Mouse (Mus musculus) brown adipose tissue, adult 24 weeks (tissue): Measurements from ENCODE around the gene AL732309.1. TPM values are rescaled to one million over a fixed set of nuclear protein-coding genes. Genes with fewer than 3 reads are reported as not detected.

Source experiments
- H3K27ac ChIP-seq: fragments of 200-500 bp; replicated peaks from 2 replicates; pipeline ENCODE4 v1.5.1; 2012; ENCODE audit warnings: low read depth, mild to moderate bottlenecking, low read length
- H3K4me1 ChIP-seq: fragments of 200-500 bp; 2 replicates; pipeline ENCODE4 v1.6.1; 2012; ENCODE audit warnings: low read length, mixed read lengths; ENCODE audit not compliant: control insufficient read depth, insufficient read depth, insufficient read length
- H3K4me3 ChIP-seq: fragments of 200-500 bp; 2 replicates; pipeline ENCODE4 v1.5.1; 2012; ENCODE audit warnings: low read depth, mild to moderate bottlenecking, low read length, moderate library complexity; ENCODE audit not compliant: insufficient read depth
- polyA plus RNA-seq: library from polyadenylated mRNA; stranded (reverse); fragments of >200 nt; gene quantifications from 2 replicates; pipeline ENCODE4 v1.2.4, GENCODE M21; 2012; ENCODE audit not compliant: missing spikeins, insufficient read depth, insufficient read length

AL732309.1 gene
- polyA plus RNA-seq, 1 experiment: 2.3 TPM

DNA sequence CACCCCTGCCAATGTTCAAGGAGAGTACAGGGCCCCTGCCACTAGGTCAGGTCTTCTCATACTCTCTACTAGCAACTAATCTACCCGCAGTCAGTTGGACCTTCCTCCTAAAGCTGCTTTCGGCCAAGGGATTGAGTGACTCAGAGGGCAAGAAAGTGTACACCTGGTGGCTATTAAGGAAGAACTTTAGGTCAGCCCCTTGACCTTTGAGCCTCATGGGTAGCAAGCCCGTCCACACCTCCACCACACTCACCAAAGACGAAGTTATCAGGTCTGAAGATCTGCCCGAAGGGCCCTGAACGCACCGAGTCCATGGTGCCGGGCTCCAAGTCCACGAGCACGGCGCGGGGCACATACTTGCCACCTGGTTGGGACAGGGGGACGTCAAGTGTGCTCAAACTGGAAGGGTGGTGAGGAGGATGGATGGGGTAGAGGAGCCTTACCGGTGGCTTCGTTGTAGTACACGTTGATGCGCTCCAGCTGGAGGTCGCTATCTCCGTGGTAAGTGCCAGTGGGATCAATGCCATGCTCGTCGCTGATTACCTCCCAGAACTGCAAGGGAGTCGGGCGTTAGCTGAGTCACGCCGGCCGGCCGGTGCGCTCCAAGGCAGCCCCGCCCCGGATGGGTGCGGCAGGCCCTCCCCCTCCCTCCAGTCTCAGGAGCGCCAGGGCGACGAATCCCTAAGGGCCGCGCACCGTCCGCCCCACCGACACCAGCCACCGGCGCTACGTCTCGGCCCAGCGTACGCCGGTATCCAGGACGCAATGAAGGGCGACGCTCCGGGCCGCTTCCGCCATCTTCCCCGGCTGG is 22.8 kb downstream of the AL732309.1 start:
- Histone ChIP-seq H3K4me3 (peak overlapping the region; percentile 78), H3K27ac (peak overlapping the region; percentile 87)

DNA sequence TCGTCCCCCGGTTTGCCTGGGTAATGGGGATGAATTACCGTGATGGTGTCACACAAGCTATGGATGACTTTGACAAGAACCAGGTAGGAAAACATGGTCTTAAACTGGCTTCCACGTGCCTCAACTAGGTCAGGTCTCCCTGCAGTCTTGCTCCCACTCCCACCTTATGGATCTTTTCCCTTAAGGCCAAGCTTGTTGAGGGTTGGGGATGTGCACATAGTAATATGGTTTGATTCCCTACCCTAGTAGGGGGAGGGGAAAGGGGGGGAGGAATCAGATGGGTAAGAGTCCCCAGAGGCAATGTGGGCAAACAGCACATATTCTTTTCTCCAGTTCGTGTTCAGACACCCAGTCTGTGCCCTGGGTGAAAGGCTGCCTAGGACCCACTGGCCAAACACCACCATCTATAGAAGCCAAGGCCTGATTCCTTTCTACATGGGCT is 25.3 kb downstream of the AL732309.1 start:
- Histone ChIP-seq H3K27ac (no peak overlapping the region), H3K4me1 (peaks cover 7% of the 10 kb centered on the region; the same call in 1 of the 2 replicates), H3K4me3 (no peak overlapping the region)

More for the DNA sequence above, 22.8 kb downstream of the AL732309.1 start:
- peaks cover 11% of the 10 kb centered on the region for H3K4me1 ChIP-seq

DNA sequence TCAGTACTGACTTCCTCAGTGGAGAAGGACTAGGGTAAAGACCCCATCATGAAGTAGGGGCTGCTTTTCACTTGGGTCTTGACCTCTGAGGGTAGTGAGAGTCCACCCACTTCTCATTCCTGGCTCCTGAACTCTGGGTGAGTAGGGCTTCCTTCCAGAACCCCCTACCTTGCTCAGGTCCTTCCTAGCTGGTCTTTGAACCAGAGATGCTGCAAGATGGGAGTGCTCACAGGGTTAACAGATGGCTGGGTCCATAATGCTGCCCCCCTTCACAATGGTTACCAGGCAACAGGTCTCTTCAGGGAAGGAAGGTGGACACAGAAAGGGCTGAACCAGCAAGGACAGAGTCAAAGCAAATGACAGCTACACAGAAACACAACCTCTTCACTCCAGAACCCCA is 28.2 kb downstream of the AL732309.1 start, which contains the start of gene Fam166a:
TSS of gene Fam166a (plus strand) at position 301 of the 400 bp plus-strand sequence.
- Histone ChIP-seq H3K4me1 (peaks cover 2% of the 10 kb centered on the region; the same call in 1 of the 2 replicates), H3K4me3 (no peak within 1 kb of the TSS), H3K27ac (no peak within 1 kb of the TSS)

DNA sequence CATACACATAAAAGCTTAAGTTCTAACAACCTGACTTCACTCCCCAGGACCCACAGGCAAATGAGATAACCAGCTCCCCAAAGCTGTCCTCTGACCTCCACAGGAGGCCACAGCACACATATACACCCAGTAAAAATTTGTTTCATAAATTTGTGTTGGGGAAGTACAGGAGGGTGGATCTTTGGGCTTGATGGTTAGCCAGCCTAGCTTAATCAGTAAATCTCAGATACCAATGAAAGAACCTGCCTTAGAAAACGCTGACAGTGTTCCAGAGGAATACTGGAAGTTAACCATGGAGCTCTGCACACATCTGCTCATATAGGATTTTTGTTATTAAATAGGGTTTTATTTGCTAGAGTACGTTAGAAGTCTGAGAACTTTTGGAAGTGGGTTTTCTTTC is 29.0 kb downstream of the AL732309.1 start:
- Histone ChIP-seq H3K27ac (no peak overlapping the region), H3K4me1 (peaks cover 2% of the 10 kb centered on the region; the same call in 1 of the 2 replicates), H3K4me3 (no peak overlapping the region)

DNA sequence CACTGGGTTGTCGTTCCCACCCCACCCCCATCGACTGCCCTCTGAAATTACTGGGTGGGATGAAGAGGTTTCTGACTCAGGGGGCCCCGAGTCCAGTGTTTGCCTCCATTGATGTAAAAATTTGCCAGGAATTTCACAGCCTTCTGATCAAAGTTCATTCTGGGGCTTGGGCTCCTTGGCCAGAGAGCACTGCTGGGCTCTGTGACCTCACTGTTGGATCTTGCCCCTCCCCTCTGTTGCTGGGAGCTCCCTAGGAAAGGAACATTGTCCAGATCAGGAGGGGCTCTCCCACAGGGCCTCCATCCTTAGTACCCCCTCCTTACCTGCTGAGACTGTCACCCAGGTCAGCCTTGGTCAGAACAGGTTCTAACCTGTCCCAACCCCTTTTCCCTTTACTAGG is 32.2 kb downstream of the AL732309.1 start, which contains the start of gene Stpg3:
TSS of gene Stpg3 (minus strand) at position 194 of the 400 bp plus-strand sequence.
- Histone ChIP-seq H3K4me3 (no peak within 1 kb of the TSS), H3K27ac (no peak within 1 kb of the TSS), H3K4me1 (peaks cover 10% of the 10 kb centered on the region)

DNA sequence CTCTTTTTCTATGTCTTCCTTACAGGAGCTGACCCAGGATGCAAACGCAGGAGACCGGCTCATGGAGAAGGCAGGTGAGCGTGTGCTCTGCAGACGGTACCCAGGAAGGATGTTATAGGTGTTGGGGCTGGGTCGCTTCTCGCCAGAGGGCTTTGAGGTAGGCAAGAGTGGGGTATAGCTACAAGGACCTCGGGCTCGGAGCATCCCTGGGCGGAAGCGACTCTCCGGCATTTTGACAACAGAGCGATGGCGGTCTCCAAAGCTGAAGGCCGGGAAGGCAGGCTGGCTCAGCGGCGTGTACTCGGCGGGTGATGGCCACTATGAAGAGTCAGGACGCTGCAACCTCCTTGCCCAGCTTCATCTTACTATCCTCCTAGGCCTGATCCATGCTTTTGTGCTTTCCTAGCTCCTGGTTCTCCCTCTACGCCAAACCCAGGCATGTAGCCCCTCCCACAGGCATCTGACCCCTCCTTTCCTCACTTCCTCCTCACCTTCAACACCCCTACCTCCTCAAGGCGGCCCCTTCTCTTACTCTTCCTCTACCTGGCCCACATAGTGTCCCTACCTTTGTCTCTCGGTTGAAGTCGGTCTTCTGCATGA is 33.3 kb downstream of the AL732309.1 start:
- H3K4me3 ChIP-seq: no peak overlapping the region
- H3K4me1 ChIP-seq: peaks cover 10% of the 10 kb centered on the region
- no peak overlapping the region for H3K27ac ChIP-seq

DNA sequence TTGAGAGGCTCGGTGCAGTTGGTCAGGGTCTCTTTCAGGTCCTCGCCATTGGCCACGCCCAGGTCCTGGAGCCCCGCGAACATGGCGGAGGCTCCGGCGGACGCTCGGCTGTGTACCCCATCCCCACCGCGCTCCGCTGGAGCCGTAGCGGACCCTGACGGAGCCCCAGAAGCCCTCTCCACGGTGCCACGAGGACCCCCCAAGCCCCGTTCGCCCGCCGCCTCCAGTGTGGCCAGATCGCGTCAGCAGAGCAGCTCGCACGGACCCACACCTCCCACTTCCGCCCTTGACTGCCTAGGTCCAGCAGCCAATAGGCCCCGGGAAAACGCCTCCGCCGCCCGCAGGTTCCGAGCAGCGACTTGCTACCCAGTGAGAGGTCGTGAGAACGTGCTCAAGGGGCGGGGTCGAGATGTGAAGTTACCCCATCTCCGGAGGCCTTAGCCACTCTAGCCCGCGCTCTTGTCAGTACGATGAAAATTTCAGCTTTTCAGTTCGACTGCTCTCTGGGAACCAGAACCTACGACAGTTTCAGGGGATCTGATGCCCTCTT is 35.5 kb downstream of the AL732309.1 start, which contains the start of gene Nelfb:
TSS of gene Nelfb (minus strand) at position 369 of the 550 bp plus-strand sequence.
- peaks cover 10% of the 10 kb centered on the region for H3K4me1 ChIP-seq
- peak within 1 kb of the TSS; percentile 83 for H3K27ac ChIP-seq
- peak within 1 kb of the TSS; percentile 75 for H3K4me3 ChIP-seq

DNA sequence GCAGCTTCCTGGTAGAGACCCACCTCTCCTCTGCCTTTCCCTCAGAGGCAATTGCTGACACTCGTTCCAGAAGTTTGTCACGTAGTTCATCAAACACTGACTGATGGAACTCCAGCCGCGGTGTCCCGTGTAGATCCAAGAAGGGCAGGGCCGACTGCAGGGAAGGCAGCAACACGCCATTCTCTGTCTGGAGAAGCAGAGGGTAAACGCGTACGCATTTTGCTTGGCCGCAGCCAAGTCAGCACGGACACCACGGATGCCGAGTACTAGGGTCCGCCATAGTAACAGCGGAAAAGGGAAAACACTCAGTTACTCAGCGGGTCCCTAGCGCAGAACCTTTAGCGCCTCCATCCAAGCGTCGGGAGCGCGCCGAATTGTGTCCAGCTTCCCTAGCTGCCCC is 36.0 kb downstream of the AL732309.1 start:
- Histone ChIP-seq H3K4me3 (peak overlapping the region; percentile 75), H3K27ac (peak overlapping the region; percentile 83), H3K4me1 (peaks cover 10% of the 10 kb centered on the region)

DNA sequence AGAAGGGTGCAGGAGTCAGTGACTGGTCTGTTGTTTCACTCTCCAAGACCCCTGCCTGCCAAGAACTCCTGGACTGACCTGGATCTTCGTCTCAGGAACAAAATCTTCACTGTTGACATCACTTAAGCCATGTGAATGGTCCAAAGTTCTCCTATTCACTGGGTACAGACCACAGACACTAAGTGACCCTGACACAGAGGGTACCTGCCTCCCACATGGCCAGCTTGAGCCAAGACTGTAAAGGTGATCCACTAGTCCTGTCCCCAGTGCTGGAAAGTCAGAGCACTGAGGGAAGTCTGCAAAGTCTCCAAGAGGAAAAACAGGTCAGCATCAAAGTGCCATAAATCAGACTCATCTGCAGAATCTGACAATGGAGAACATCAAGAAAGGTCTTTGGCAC is 39.1 kb downstream of the AL732309.1 start:
- H3K4me1 ChIP-seq: peaks cover 10% of the 10 kb centered on the region
- no peak overlapping the region for H3K27ac ChIP-seq
- H3K4me3 ChIP-seq: no peak overlapping the region

DNA sequence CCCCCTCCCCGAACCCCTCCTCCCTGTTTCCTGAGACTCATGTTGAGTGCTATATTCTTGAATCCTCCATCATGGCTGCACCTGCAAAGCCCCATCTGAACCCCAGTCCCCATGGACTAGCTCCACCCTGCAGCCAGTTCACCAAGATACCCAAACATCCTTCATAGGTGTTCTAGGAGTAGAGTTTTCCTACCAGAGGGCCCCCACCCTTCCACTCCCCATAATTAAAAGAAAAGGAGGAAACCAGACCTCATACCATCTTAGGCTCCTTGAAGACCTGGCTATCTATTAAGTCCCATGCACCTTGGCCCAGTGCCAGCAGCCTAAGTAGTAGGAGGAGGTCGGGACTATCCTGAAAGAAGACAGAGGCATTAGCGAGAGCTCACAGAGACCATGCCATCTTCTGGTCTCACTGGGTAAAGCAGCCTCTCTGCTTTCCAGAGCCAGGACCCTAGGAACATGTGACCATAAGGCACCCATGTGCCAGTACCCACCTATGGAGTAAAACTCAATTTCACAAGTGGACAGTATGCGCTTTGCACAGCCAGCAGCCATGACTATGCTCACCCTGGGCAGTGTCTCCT is 42.9 kb downstream of the AL732309.1 start:
- Histone ChIP-seq H3K27ac (no peak overlapping the region), H3K4me3 (no peak overlapping the region), H3K4me1 (no peaks in the 10 kb centered on the region)

DNA sequence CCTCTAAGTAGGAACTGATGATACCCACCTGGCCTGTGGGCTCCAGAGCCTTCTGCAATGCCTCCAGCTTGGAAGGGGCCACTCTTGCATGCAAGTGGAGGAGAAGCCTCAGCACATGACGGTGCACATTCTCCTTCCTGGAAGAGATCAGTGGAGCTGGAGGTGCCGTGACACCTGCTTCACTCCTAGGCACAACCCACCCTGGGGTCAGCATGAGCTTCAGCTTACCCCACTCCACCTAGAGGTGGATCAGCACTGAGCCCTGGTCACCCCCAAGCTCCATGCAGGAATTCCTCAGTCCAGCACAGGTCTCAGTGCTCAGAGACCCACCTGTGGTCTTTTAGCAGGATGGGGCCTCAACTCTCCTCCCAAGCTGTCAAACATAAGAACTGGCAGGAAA is 46.0 kb downstream of the AL732309.1 start:
- H3K27ac ChIP-seq: no peak overlapping the region
- H3K4me3 ChIP-seq: no peak overlapping the region
- H3K4me1 ChIP-seq: peaks cover 15% of the 10 kb centered on the region

DNA sequence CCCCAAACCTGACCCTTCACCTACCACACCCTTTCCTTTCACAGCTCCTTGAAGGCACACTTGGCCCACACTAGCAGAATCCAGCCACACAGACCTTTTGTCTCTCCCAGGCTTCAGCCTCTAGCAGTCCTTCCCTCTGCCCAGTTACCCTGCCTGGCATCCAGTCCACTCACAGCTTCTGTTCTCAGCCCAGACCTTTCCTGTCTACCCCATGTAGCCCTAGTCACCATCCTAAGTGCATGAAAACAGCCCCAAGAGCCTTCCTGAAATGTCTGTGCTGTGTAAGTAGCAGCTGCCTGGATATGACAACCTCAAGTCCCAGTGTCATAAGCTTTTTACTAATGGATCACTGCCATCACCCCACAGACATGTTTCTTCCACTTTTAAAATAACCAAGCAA is 48.7 kb downstream of the AL732309.1 start:
- Histone ChIP-seq H3K27ac (peak overlapping the region; percentile 85), H3K4me3 (no peak overlapping the region), H3K4me1 (peaks cover 22% of the 10 kb centered on the region)

DNA sequence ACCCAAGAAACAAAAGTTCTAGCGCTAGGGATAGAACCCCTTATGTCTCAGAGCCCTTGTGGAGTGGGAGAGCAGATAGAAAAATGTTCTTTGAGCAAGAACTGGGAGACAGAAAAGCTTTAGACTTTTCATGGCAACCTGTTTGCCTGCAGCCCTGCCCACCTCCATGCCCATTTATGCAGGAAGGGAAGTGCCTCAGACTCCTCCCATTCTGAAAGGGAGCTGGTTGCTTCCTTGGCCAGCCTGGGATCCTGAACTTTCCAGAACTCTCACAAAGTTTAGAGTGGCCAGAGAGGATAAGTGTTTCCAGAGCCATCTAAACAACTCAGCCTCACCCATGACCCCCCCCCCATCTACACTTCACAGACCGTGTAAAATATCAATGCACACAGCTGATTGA is 49.5 kb downstream of the AL732309.1 start:
- Histone ChIP-seq H3K4me1 (peaks cover 22% of the 10 kb centered on the region), H3K4me3 (peak overlapping the region; percentile 10), H3K27ac (peak overlapping the region; percentile 85)

DNA sequence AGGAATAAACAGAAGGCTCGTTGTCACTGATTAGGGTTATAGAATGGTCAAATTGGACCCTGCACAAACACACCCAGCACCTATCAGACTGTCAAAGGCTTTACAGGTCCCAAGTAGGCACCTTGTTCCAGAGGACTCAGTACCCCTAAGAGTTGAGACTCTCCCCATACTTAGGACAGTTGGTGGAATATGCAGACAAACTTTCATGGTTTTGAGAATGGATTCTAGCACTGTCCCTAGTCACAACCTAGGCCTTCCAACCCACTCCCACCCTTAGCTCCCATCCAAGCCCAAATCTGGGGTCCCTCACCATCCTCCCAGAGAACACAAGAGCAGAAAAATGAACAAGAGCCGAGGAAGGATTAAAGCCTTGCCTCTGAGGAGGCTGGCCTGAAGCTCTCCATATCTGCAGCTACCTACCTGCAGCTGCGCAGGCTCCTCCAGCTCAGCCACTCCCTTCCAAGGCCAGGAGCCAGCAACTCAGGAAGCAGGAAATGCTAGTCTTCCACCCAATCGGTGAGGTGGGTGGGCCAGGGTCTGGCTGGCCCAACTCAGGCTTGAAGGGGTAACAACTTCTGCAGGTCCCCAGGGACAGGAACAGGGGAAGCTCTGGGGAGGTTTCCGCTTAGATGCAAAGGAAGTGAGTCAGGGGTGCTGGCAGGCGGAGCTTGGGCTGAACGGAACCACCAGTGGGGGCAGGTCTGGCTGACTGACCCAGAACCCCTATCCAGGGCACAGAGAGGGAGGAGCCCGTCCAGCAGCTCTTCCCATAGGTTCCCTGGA is 50.3 kb downstream of the AL732309.1 start, which contains the start of gene Tor4a:
TSS of gene Tor4a (minus strand) at position 715 of the 783 bp plus-strand sequence.
- peaks cover 22% of the 10 kb centered on the region for H3K4me1 ChIP-seq
- H3K27ac ChIP-seq: peak within 1 kb of the TSS; percentile 85
- peak within 1 kb of the TSS; percentile 63 for H3K4me3 ChIP-seq
